Mouse (Mus musculus) liver, embryonic 14.5 days (tissue): ENCODE results near the gene Atg13. TPM values are rescaled to one million over a fixed set of nuclear protein-coding genes. Genes with fewer than 3 reads are reported as not detected.

Source experiments
- ATAC-seq: fragments of 200-750 bp; cut with Nextera tagmentation; 2 replicates; pipeline ENCODE4 v1.8.0; 2017; ENCODE audit warnings: moderate number of reproducible peaks, mild to moderate bottlenecking, moderate library complexity; ENCODE audit not compliant: insufficient read depth
- DNase-seq, 3 experiments: peaks; one replicate each; pipeline ENCODE4 v3.0.0-alpha.2; 2012 to 2013; ENCODE audit warnings: low read depth in 3 of 3, low spot score in 3 of 3
- H3K27ac ChIP-seq: fragments of 300-500 bp; sonication (generic); 2 replicates; pipeline ENCODE4 v1.5.1; 2014; ENCODE audit warnings: moderate library complexity, mild to moderate bottlenecking, control low read depth, inconsistent platforms
- H3K27me3 ChIP-seq: fragments of 300-500 bp; sonication (generic); 2 replicates; pipeline ENCODE4 v1.6.1; 2014; ENCODE audit warnings: mild to moderate bottlenecking, low read length, moderate library complexity; ENCODE audit not compliant: control insufficient read depth, insufficient read depth
- H3K36me3 ChIP-seq: fragments of 300-500 bp; sonication (generic); replicated peaks from 2 replicates; pipeline ENCODE4 v1.6.1; 2014; ENCODE audit warnings: low read depth; ENCODE audit not compliant: control insufficient read depth, insufficient read depth
- H3K4me1 ChIP-seq, 2 experiments: fragments of 200-500 bp in 1 of 2; fragments of 300-500 bp in 1 of 2; sonication (generic) in 1 of 2; replicated peaks; 2 replicates each; pipeline ENCODE4 v1.6.1; 2012 to 2014; ENCODE audit warnings: antibody characterized with exemption in 1 of 2, inconsistent platforms in 1 of 2, low read length in 1 of 2; ENCODE audit not compliant: control insufficient read depth in 2 of 2, insufficient read depth in 2 of 2
- H3K4me2 ChIP-seq: fragments of 300-500 bp; sonication (generic); 2 replicates; pipeline ENCODE4 v1.6.1; 2014; ENCODE audit warnings: low read depth, mild to moderate bottlenecking, control low read depth, moderate library complexity
- H3K4me3 ChIP-seq, 2 experiments: fragments of 200-500 bp in 1 of 2; fragments of 300-500 bp in 1 of 2; sonication (generic) in 1 of 2; 2 replicates each; pipeline ENCODE4 v1.5.1; 2012 to 2014; ENCODE audit warnings: low read depth in 2 of 2, low read length in 2 of 2, mild to moderate bottlenecking in 2 of 2, control low read depth in 1 of 2, inconsistent platforms in 1 of 2, moderate library complexity in 1 of 2; ENCODE audit not compliant: insufficient read depth in 1 of 2
- H3K9ac ChIP-seq: fragments of 300-500 bp; sonication (generic); replicated peaks from 2 replicates; pipeline ENCODE4 v1.6.1; 2014; ENCODE audit warnings: mild to moderate bottlenecking, control low read depth, moderate library complexity
- H3K9me3 ChIP-seq: fragments of 300-500 bp; sonication (generic); 2 replicates; pipeline ENCODE4 v1.6.1; 2016; ENCODE audit warnings: low read length, mixed read lengths; ENCODE audit not compliant: control insufficient read depth
- CTCF ChIP-seq: IDR thresholded peaks from 2 replicates; pipeline ENCODE4 v1.5.1; 2016; ENCODE audit warnings: antibody characterized with exemption, low read depth, control low read depth
- EP300 ChIP-seq: IDR thresholded peaks from 2 replicates; pipeline ENCODE4 v1.6.1; 2016; ENCODE audit warnings: antibody characterized with exemption, low read depth
- WGBS: fragments of 180-500 bp; shearing (Covaris S2); extraction: QIAGEN DNeasy Blood & Tissue Kit; methylation state at CpG from one replicate; pipeline ENCODE4 v1.1.7; 2014; ENCODE audit not compliant: insufficient replicate concordance; 5-methylcytosine and 5-hydroxymethylcytosine counted together
- polyA plus RNA-seq, 2 experiments: library from polyadenylated mRNA; depleted of rRNA in 1 of 2; stranded (reverse) in 1 of 2; unstranded in 1 of 2; fragments of >200 nt; fragmentation: Nextera tagmentation in 1 of 2; extraction: Ambion mirVana in 1 of 2; gene quantifications; 2 replicates each; pipeline versions ENCODE4 v1.2.1 to v1.2.3; 2012 to 2014

Gene Atg13
- polyA plus RNA-seq, 2 experiments = 7.5 to 11.3 TPM

GRCm38 (mm10) chr2:91635486-91635885, 74.9 kb downstream of the Atg13 start:
- Histone ChIP-seq H3K4me1 (peaks cover 3 to 28% of the 10 kb centered on the region in 2 experiments), H3K4me2 (peak overlapping the region; percentile 43), H3K9me3 (no peaks in the 10 kb centered on the region), H3K27ac (no peak overlapping the region; the same call in 1 of the 2 replicates), H3K27me3 (no peaks in the 10 kb centered on the region), H3K36me3 (no peaks in the 10 kb centered on the region), H3K9ac (peak overlapping the region; percentile 2), H3K4me3 (peak overlapping the region; percentile 43 to 45)
- WGBS = 74% methylated on average over 11 of the region's 11 CpGs
- no peak for TF ChIP-seq CTCF
- TF ChIP-seq EP300 = no peak
- ATAC-seq (no peak), DNase-seq (no peak)

- WGBS = 23% methylated on average over 9 of the region's 9 CpGs
- Histone ChIP-seq H3K4me2 (peak overlapping the region; percentile 43), H3K36me3 (no peaks in the 10 kb centered on the region), H3K9ac (peak overlapping the region; percentile 12), H3K4me1 (peaks cover 3 to 23% of the 10 kb centered on the region in 2 experiments), H3K4me3 (peak overlapping the region; percentile 43 to 45), H3K27ac (no peak overlapping the region; the same call in 1 of the 2 replicates), H3K27me3 (no peaks in the 10 kb centered on the region), H3K9me3 (no peaks in the 10 kb centered on the region)
- DNase-seq (peak; percentile 46 to 50 (median 49)), ATAC-seq (peak; percentile 71)
- TF ChIP-seq CTCF = no peak
- peak; percentile 84 for TF ChIP-seq EP300
These were observed 75.5 kb downstream of the Atg13 start for GRCm38 (mm10) chr2:91634841-91635240.

GRCm38 (mm10) chr2:91633334-91633977, 76.9 kb downstream of the Atg13 start:
- Histone ChIP-seq H3K27me3 (no peaks in the 10 kb centered on the region), H3K4me3 (no peak overlapping the region; a peak in 1 of 4 replicates), H3K36me3 (no peaks in the 10 kb centered on the region; the same call in 1 of the 2 replicates), H3K9me3 (no peaks in the 10 kb centered on the region), H3K4me2 (peak overlapping the region; percentile 43), H3K27ac (no peak overlapping the region), H3K4me1 (peaks cover 3 to 21% of the 10 kb centered on the region in 2 experiments), H3K9ac (no peak overlapping the region; the same call in 1 of the 2 replicates)
- ATAC-seq (no peak), DNase-seq (no peak)
- WGBS = 65% methylated on average over 12 of the region's 12 CpGs
- TF ChIP-seq CTCF = no peak
- TF ChIP-seq EP300 = no peak

GRCm38 (mm10) chr2:91632316-91632715, 78.1 kb downstream of the Atg13 start:
- H3K4me3 ChIP-seq = no peak overlapping the region
- DNase-seq (no peak), ATAC-seq (no peak)
- no peak overlapping the region for H3K27ac ChIP-seq
- H3K27me3 ChIP-seq = no peaks in the 10 kb centered on the region
- no peaks in the 10 kb centered on the region for H3K9me3 ChIP-seq
- no peak overlapping the region; the same call in 1 of the 2 replicates for H3K4me2 ChIP-seq
- H3K9ac ChIP-seq = no peak overlapping the region
- H3K4me1 ChIP-seq = peaks cover 3 to 21% of the 10 kb centered on the region in 2 experiments
- no peak for TF ChIP-seq EP300
- no peak for TF ChIP-seq CTCF
- no peaks in the 10 kb centered on the region; the same call in 1 of the 2 replicates for H3K36me3 ChIP-seq
- WGBS = 75% methylated on average over 5 of the region's 5 CpGs

- H3K27me3 ChIP-seq = no peaks in the 10 kb centered on the region
- no peak overlapping the region for H3K27ac ChIP-seq
- no peak for ATAC-seq
- no peaks in the 10 kb centered on the region for H3K9me3 ChIP-seq
- no peak overlapping the region for H3K4me3 ChIP-seq
- no peak for DNase-seq
- WGBS = 59% methylated on average over 5 of the region's 5 CpGs
- H3K4me2 ChIP-seq = no peak overlapping the region
- H3K4me1 ChIP-seq = peaks cover 3 to 18% of the 10 kb centered on the region in 2 experiments
- no peak overlapping the region for H3K9ac ChIP-seq
- no peak for TF ChIP-seq CTCF
- TF ChIP-seq EP300 = no peak
- no peaks in the 10 kb centered on the region; the same call in 1 of the 2 replicates for H3K36me3 ChIP-seq
These were observed 78.5 kb downstream of the Atg13 start for GRCm38 (mm10) chr2:91631826-91632225.
